Mouse (Mus musculus): Measurements from ENCODE around the gene Egfr.

GRCm38 (mm10) chr11:16776967-16777366, 25.0 kb downstream of the Egfr start:
- TF ChIP-seq CTCF (IDR thresholded peaks at IDR 0.05; ENCODE audit: extremely low read depth, insufficient read depth, low read length) (no peak), POLR2A (IDR thresholded peaks at IDR 0.05; ENCODE audit: extremely low read depth, insufficient read depth, low read length) (no peak)

Measured in cortical plate, adult 2 months (tissue).